Mouse (Mus musculus): ENCODE data around the gene Slc4a4. TPM values are rescaled to one million over a fixed set of nuclear protein-coding genes. Genes with fewer than 3 reads are reported as not detected.

Slc4a4 gene
- polyA plus RNA-seq, 1 experiment from 2014 or later: 12.7 TPM

- no peak overlapping the region for H3K9ac ChIP-seq (replicated peaks; ENCODE audit: low read length)
- no peaks in the 10 kb centered on the region for H3K27me3 ChIP-seq (ENCODE audit: insufficient read depth, low read length)
- H3K4me2 ChIP-seq (replicated peaks; ENCODE audit: low read depth, low read length): no peak overlapping the region
- no peak; the same call in 1 of the 2 replicates for ATAC-seq (ENCODE audit: low FRiP score, low TSS enrichment)
- H3K4me3 ChIP-seq (ENCODE audit: low read length): no peak overlapping the region
- no peaks in the 10 kb centered on the region for H3K9me3 ChIP-seq (ENCODE audit: low read length)
- H3K27ac ChIP-seq (ENCODE audit: low read length): no peak overlapping the region
- 15% methylated on average over 11 of the region's 11 CpGs for WGBS
- H3K36me3 ChIP-seq (ENCODE audit: insufficient read depth, low read length): no peaks in the 10 kb centered on the region
- H3K4me1 ChIP-seq (ENCODE audit: insufficient read depth, low read length): peaks cover 8% of the 10 kb centered on the region
Measured at GRCm38 (mm10) chr5:88968923-88969639, 82.5 kb downstream of the Slc4a4 start.

GRCm38 (mm10) chr5:88971554-88971953 is 84.9 kb downstream of the Slc4a4 start:
- H3K27me3 ChIP-seq (ENCODE audit: insufficient read depth, low read length): no peaks in the 10 kb centered on the region
- H3K27ac ChIP-seq (ENCODE audit: low read length): no peak overlapping the region
- no peak for ATAC-seq (ENCODE audit: low FRiP score, low TSS enrichment)
- peaks cover 8% of the 10 kb centered on the region for H3K4me1 ChIP-seq (ENCODE audit: insufficient read depth, low read length)
- no peaks in the 10 kb centered on the region for H3K36me3 ChIP-seq (ENCODE audit: insufficient read depth, low read length)
- H3K4me3 ChIP-seq (ENCODE audit: low read length): no peak overlapping the region
- no peak overlapping the region for H3K4me2 ChIP-seq (replicated peaks; ENCODE audit: low read depth, low read length)
- no peaks in the 10 kb centered on the region for H3K9me3 ChIP-seq (ENCODE audit: low read length)
- no peak overlapping the region for H3K9ac ChIP-seq (replicated peaks; ENCODE audit: low read length)

- no peak overlapping the region for H3K9ac ChIP-seq (replicated peaks; ENCODE audit: low read length)
- peaks cover 8% of the 10 kb centered on the region for H3K4me1 ChIP-seq (ENCODE audit: insufficient read depth, low read length)
- no peak for ATAC-seq (ENCODE audit: low FRiP score, low TSS enrichment)
- no peak overlapping the region for H3K4me3 ChIP-seq (ENCODE audit: low read length)
- no peaks in the 10 kb centered on the region for H3K27me3 ChIP-seq (ENCODE audit: insufficient read depth, low read length)
- 66% methylated on average over 7 of the region's 7 CpGs for WGBS
- no peaks in the 10 kb centered on the region for H3K9me3 ChIP-seq (ENCODE audit: low read length)
- no peaks in the 10 kb centered on the region for H3K36me3 ChIP-seq (ENCODE audit: insufficient read depth, low read length)
- H3K4me2 ChIP-seq (replicated peaks; ENCODE audit: low read depth, low read length): no peak overlapping the region
- H3K27ac ChIP-seq (ENCODE audit: low read length): no peak overlapping the region
Measured at GRCm38 (mm10) chr5:88972277-88972676, 85.7 kb downstream of the Slc4a4 start.

GRCm38 (mm10) chr5:88973130-88973529 is 86.5 kb downstream of the Slc4a4 start:
- Histone ChIP-seq H3K9me3 (ENCODE audit: low read length) (no peaks in the 10 kb centered on the region), H3K4me3 (ENCODE audit: low read length) (no peak overlapping the region), H3K4me2 (replicated peaks; ENCODE audit: low read depth, low read length) (no peak overlapping the region), H3K4me1 (ENCODE audit: insufficient read depth, low read length) (peaks cover 8% of the 10 kb centered on the region), H3K27me3 (ENCODE audit: insufficient read depth, low read length) (no peaks in the 10 kb centered on the region), H3K27ac (ENCODE audit: low read length) (no peak overlapping the region), H3K36me3 (ENCODE audit: insufficient read depth, low read length) (no peaks in the 10 kb centered on the region), H3K9ac (replicated peaks; ENCODE audit: low read length) (no peak overlapping the region)
- no peak for ATAC-seq (ENCODE audit: low FRiP score, low TSS enrichment)
- WGBS: 85% methylated on average over 1 of the region's 1 CpGs

GRCm38 (mm10) chr5:88975694-88976093 is 89.1 kb downstream of the Slc4a4 start:
- Histone ChIP-seq H3K4me2 (replicated peaks; ENCODE audit: low read depth, low read length) (no peak overlapping the region), H3K27ac (ENCODE audit: low read length) (no peak overlapping the region), H3K36me3 (ENCODE audit: insufficient read depth, low read length) (no peaks in the 10 kb centered on the region), H3K9me3 (ENCODE audit: low read length) (no peaks in the 10 kb centered on the region), H3K4me3 (ENCODE audit: low read length) (no peak overlapping the region), H3K4me1 (ENCODE audit: insufficient read depth, low read length) (no peaks in the 10 kb centered on the region), H3K27me3 (ENCODE audit: insufficient read depth, low read length) (no peaks in the 10 kb centered on the region), H3K9ac (replicated peaks; ENCODE audit: low read length) (no peak overlapping the region)
- no peak for ATAC-seq (ENCODE audit: low FRiP score, low TSS enrichment)

GRCm38 (mm10) chr5:88976428-88976827 is 89.8 kb downstream of the Slc4a4 start:
- no peak for ATAC-seq (ENCODE audit: low FRiP score, low TSS enrichment)
- H3K9me3 ChIP-seq (ENCODE audit: low read length): no peaks in the 10 kb centered on the region

GRCm38 (mm10) chr5:88980740-88981139 is 94.1 kb downstream of the Slc4a4 start:
- 86% methylated on average over 4 of the region's 4 CpGs for WGBS
- Histone ChIP-seq H3K36me3 (ENCODE audit: insufficient read depth, low read length) (no peaks in the 10 kb centered on the region), H3K9ac (replicated peaks; ENCODE audit: low read length) (no peak overlapping the region), H3K27me3 (ENCODE audit: insufficient read depth, low read length) (no peaks in the 10 kb centered on the region), H3K4me3 (ENCODE audit: low read length) (no peak overlapping the region), H3K4me2 (replicated peaks; ENCODE audit: low read depth, low read length) (no peak overlapping the region), H3K27ac (ENCODE audit: low read length) (peak overlapping the region; percentile 81; the same call in 1 of the 2 replicates), H3K9me3 (ENCODE audit: low read length) (no peaks in the 10 kb centered on the region), H3K4me1 (ENCODE audit: insufficient read depth, low read length) (peaks cover 11% of the 10 kb centered on the region)
- no peak for ATAC-seq (ENCODE audit: low FRiP score, low TSS enrichment)

More at GRCm38 (mm10) chr5:88976428-88976827, 89.8 kb downstream of the Slc4a4 start:
- H3K27ac ChIP-seq (ENCODE audit: low read length): no peak overlapping the region
- H3K27me3 ChIP-seq (ENCODE audit: insufficient read depth, low read length): no peaks in the 10 kb centered on the region
- no peak overlapping the region for H3K4me2 ChIP-seq (replicated peaks; ENCODE audit: low read depth, low read length)
- no peaks in the 10 kb centered on the region for H3K36me3 ChIP-seq (ENCODE audit: insufficient read depth, low read length)
- no peak overlapping the region for H3K9ac ChIP-seq (replicated peaks; ENCODE audit: low read length)
- 63% methylated on average over 3 of the region's 3 CpGs for WGBS
- peaks cover 5% of the 10 kb centered on the region; the same call in 1 of the 2 replicates for H3K4me1 ChIP-seq (ENCODE audit: insufficient read depth, low read length)
- H3K4me3 ChIP-seq (ENCODE audit: low read length): no peak overlapping the region

- Histone ChIP-seq H3K9ac (replicated peaks; ENCODE audit: low read length) (no peak overlapping the region), H3K27ac (ENCODE audit: low read length) (peak overlapping the region; percentile 81), H3K9me3 (ENCODE audit: low read length) (no peaks in the 10 kb centered on the region), H3K4me1 (ENCODE audit: insufficient read depth, low read length) (peaks cover 11% of the 10 kb centered on the region), H3K4me2 (replicated peaks; ENCODE audit: low read depth, low read length) (0 out of 2 replicates have a peak overlapping the region, but pooled peaks have one; percentile 6), H3K27me3 (ENCODE audit: insufficient read depth, low read length) (no peaks in the 10 kb centered on the region), H3K36me3 (ENCODE audit: insufficient read depth, low read length) (no peaks in the 10 kb centered on the region), H3K4me3 (ENCODE audit: low read length) (no peak overlapping the region)
- WGBS: 15% methylated on average over 8 of the region's 8 CpGs
- ATAC-seq (ENCODE audit: low FRiP score, low TSS enrichment): peak; percentile 83; the same call in 1 of the 2 replicates
Measured at GRCm38 (mm10) chr5:88981243-88982014, 94.8 kb downstream of the Slc4a4 start.

- H3K4me2 ChIP-seq (replicated peaks; ENCODE audit: low read depth, low read length): no peak overlapping the region
- no peaks in the 10 kb centered on the region for H3K36me3 ChIP-seq (ENCODE audit: insufficient read depth, low read length)
- H3K4me3 ChIP-seq (ENCODE audit: low read length): no peak overlapping the region
- no peak overlapping the region for H3K9ac ChIP-seq (replicated peaks; ENCODE audit: low read length)
- H3K9me3 ChIP-seq (ENCODE audit: low read length): no peaks in the 10 kb centered on the region
- peak; percentile 77; the same call in 1 of the 2 replicates for ATAC-seq (ENCODE audit: low FRiP score, low TSS enrichment)
- peak overlapping the region; percentile 81 for H3K27ac ChIP-seq (ENCODE audit: low read length)
- H3K27me3 ChIP-seq (ENCODE audit: insufficient read depth, low read length): no peaks in the 10 kb centered on the region
- H3K4me1 ChIP-seq (ENCODE audit: insufficient read depth, low read length): peaks cover 11% of the 10 kb centered on the region
- WGBS: 22% methylated on average over 3 of the region's 3 CpGs
Measured at GRCm38 (mm10) chr5:88982040-88982736, 95.6 kb downstream of the Slc4a4 start.

Data from kidney, embryonic 16.5 days (tissue).